Mouse (Mus musculus) spleen, adult 2 months (tissue): ENCODE measurements around the gene Stx8. TPM values are rescaled to one million over a fixed set of nuclear protein-coding genes. Genes with fewer than 3 reads are reported as not detected.

ENCODE experiments used
- DNase-seq, 2 experiments: peaks; one replicate each; pipeline versions ENCODE4 v3.0.0 to v3.0.0-alpha.2; 2012 to 2021; ENCODE audit warnings: low spot score in 2 of 2, low read depth in 1 of 2
- H3K27ac ChIP-seq: fragments of 200-500 bp; 2 replicates; pipeline ENCODE4 v1.5.1; 2012; ENCODE audit warnings: low read length, inconsistent platforms; ENCODE audit not compliant: insufficient read depth
- H3K27me3 ChIP-seq: fragments of 200-500 bp; 2 replicates; pipeline ENCODE4 v1.6.1; 2012; ENCODE audit warnings: mild to moderate bottlenecking, moderate library complexity, low read length, inconsistent platforms; ENCODE audit not compliant: control insufficient read depth, insufficient read depth
- H3K36me3 ChIP-seq: fragments of 200-500 bp; 2 replicates; pipeline ENCODE4 v1.6.1; 2012; ENCODE audit warnings: mild to moderate bottlenecking, low read length, inconsistent platforms; ENCODE audit not compliant: control insufficient read depth, insufficient read depth
- H3K4me1 ChIP-seq: fragments of 200-500 bp; 2 replicates; pipeline ENCODE4 v1.6.1; 2011; ENCODE audit warnings: inconsistent platforms; ENCODE audit not compliant: control insufficient read depth, insufficient read depth, insufficient read length
- H3K4me3 ChIP-seq: fragments of 200-500 bp; 2 replicates; pipeline ENCODE4 v1.5.1; 2011; ENCODE audit warnings: mild to moderate bottlenecking, inconsistent platforms; ENCODE audit not compliant: insufficient read depth, insufficient read length; ENCODE audit errors: extremely low read depth
- CTCF ChIP-seq: fragments of 200-500 bp; IDR thresholded peaks from 2 replicates; pipeline ENCODE4 v1.5.1; 2011; ENCODE audit warnings: mild to moderate bottlenecking, inconsistent platforms; ENCODE audit not compliant: insufficient read depth, insufficient read length, insufficient replicate concordance; ENCODE audit errors: extremely low read depth
- POLR2A ChIP-seq: fragments of 200-500 bp; IDR thresholded peaks from 2 replicates; pipeline ENCODE4 v1.6.1; 2011; ENCODE audit warnings: low read depth, low read length, inconsistent platforms
- WGBS: fragments of 180-500 bp; shearing (Covaris S2); methylation state at CpG from one replicate; pipeline ENCODE4 v1.1.7; 2018; 5-methylcytosine and 5-hydroxymethylcytosine counted together
- polyA plus RNA-seq: library from polyadenylated mRNA; depleted of rRNA; stranded (reverse); fragments of >200 nt; gene quantifications from 2 replicates; pipeline ENCODE4 v1.2.3, GENCODE M21; 2012

Stx8 gene
- polyA plus RNA-seq, 1 experiment: 3.2 TPM

DNA sequence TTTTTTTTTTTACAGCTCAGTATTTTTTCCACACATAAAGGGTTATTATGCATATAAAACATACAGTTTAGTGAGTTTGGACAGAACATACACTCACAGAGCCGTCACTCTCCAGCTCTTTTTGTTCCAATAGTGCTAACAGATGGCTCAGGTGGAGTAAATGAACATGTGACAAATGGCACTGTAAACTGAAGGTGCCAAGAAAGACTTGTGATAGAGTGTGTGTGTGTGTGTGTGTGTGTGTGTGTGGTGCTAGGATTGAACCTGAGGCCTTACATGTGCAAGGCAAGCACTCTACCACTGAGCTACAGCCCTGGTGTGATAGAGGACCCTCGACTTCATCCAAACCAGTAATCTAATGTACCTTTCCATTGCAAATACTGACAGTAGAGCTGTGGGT is 96.1 kb downstream of the Stx8 start:
- Histone ChIP-seq H3K4me3 (no peak overlapping the region), H3K27ac (no peak overlapping the region), H3K36me3 (no peaks in the 10 kb centered on the region; the same call in 1 of the 2 replicates), H3K4me1 (no peaks in the 10 kb centered on the region), H3K27me3 (no peaks in the 10 kb centered on the region)
- 87% methylated on average over 2 of the region's 2 CpGs for WGBS
- DNase-seq: no peak
- TF ChIP-seq CTCF: no peak
- no peak for TF ChIP-seq POLR2A

DNA sequence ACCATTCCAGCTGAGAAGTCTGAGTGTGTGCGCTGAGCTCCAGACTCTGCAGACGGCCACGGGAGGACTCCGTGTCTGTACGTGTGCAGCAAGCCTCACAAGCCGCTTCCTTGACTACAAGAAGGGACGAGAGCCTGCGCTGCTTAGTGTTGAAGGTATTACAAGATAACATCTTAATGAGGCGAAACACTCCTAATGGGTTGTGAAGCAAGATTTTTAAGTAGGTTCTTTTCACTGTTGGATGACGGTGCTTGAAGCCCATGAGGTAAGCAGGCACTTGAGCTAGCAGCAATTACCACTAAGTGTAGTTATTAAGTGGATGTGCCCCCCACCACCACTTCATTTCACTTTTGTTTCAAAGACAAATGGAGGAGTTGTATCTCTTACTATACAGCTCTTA is 101.8 kb downstream of the Stx8 start:
- no peak for DNase-seq
- Histone ChIP-seq H3K36me3 (0 out of 2 replicates have a peak, but pooled peaks cover 1% of the 10 kb centered on the region), H3K4me1 (no peaks in the 10 kb centered on the region), H3K27ac (no peak overlapping the region), H3K27me3 (no peaks in the 10 kb centered on the region), H3K4me3 (no peak overlapping the region)
- TF ChIP-seq POLR2A (no peak), CTCF (no peak)
- WGBS: 92% methylated on average over 10 of the region's 10 CpGs

DNA sequence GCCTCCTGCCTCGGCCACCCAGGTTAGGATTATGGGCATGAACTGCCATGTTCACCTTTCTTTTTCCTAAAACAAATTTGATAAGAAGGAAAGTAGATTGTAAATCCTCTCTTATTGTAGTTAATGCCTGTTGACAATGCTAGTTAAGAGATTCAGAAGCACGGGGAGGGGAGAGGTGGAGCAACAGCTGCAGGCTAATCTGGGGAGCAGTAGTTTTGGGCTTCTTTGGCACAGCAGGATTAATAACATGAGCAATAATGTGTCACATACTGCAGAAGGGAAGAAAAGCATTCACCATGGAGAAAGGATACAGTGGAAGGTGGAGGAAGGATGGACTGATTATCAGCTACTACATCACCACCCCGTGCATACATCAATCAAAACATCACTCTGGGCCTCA is 104.1 kb downstream of the Stx8 start:
- 0 out of 2 replicates have a peak, but pooled peaks cover 1% of the 10 kb centered on the region for H3K36me3 ChIP-seq
- no peaks in the 10 kb centered on the region for H3K27me3 ChIP-seq
- H3K4me1 ChIP-seq: no peaks in the 10 kb centered on the region
- no peak overlapping the region for H3K4me3 ChIP-seq
- WGBS: 78% methylated on average over 3 of the region's 3 CpGs
- TF ChIP-seq CTCF: no peak
- no peak for TF ChIP-seq POLR2A
- no peak for DNase-seq
- no peak overlapping the region for H3K27ac ChIP-seq

DNA sequence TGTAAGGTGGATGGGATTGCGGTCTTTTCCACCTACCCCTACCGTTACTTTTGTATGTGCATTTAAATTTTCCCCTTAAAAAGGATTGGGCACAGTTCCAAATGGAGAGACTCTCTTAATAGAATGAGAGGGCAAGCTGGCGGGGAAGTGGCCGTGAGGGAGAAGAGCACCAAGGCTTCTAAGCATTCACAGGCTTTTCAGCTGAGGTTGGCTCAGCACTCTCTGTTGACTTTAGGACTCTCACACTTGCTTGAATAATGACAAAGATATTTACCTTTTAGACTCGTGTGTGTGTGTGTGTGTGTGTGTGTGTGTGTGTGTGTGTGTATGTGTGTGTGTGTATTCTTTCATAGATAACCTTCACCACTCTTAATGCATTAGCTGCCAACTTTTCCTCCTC is 105.8 kb downstream of the Stx8 start:
- H3K4me1 ChIP-seq: no peaks in the 10 kb centered on the region
- TF ChIP-seq POLR2A (no peak), CTCF (no peak)
- 84% methylated on average over 5 of the region's 5 CpGs for WGBS
- DNase-seq: no peak
- H3K27me3 ChIP-seq: no peaks in the 10 kb centered on the region
- 0 out of 2 replicates have a peak, but pooled peaks cover 1% of the 10 kb centered on the region for H3K36me3 ChIP-seq
- no peak overlapping the region for H3K4me3 ChIP-seq
- no peak overlapping the region for H3K27ac ChIP-seq

DNA sequence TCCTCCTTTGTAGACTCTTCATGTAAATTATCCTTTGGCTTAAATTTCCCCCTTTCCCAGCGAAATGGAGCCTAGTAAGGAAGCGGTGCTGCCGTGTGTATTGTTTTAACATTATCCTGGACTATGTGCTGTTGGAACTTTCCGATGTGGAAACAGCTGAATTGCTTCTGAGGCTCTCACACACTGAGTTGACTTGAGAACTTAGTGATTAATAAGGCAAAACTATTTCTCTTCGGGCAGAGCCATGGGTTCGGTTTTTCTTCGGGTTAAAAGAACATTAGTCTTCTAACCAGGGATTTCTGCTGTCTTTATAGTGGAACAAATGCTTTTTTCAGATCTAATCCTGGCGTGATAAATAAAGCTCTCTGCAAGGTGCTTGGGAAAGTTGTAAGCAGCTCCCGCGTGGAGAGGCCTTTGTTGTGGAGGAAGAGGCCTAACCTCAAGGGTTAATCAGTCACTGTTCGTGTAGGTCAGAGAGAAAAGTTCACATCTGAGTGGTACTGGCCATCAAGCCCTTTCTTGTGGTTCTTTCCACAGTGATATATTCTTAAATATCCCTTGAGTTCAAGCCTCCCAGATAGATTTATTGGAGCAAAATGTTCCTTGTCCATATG is 106.7 kb downstream of the Stx8 start:
- Histone ChIP-seq H3K4me3 (no peak overlapping the region), H3K36me3 (0 out of 2 replicates have a peak, but pooled peaks cover under 1% of the 10 kb centered on the region), H3K27ac (no peak overlapping the region), H3K27me3 (no peaks in the 10 kb centered on the region), H3K4me1 (no peaks in the 10 kb centered on the region)
- DNase-seq: no peak
- WGBS: 82% methylated on average over 11 of the region's 11 CpGs
- TF ChIP-seq CTCF: no peak
- TF ChIP-seq POLR2A: no peak

DNA sequence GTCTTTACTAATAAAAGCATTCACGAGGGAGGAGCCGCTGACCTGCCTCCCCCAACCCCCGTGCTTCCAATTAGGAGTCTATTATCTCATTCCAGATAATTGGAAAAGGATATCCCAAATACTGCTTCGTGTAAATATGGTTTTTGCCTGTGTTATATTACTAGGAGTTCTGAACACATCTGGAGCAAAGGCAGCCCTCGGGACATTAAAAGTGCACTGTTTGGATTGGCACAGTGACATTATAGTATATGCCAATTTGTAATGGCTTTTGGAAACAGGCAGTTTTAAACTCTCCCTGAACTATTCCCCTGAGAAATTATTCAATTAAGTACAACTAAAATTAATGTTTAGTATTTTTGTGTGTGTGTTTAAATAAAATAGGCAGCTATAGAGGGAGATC is 108.7 kb downstream of the Stx8 start:
- WGBS: 86% methylated on average over 5 of the region's 5 CpGs

DNA sequence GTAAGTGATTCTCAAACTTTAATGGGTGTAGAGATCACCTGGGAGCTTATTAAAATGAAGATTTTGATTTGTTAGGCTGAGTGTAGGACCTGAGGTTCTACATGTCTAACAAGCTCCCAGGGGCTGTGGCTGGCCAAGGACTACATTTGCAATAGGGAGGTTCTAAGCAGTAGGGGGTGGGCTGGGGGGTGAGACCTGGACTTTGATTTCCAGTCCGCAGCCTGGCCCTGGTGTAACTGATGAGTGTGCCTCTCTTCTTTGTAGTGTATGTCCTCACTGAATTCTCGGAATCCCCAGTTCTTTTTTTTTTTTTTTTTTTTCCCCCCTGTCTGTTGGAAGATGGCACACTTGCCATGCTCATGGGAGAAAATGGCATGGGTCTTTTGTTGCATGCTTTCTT is 109.3 kb downstream of the Stx8 start:
- H3K36me3 ChIP-seq: no peaks in the 10 kb centered on the region
- TF ChIP-seq POLR2A (no peak), CTCF (no peak)
- H3K27me3 ChIP-seq: no peaks in the 10 kb centered on the region
- H3K4me1 ChIP-seq: no peaks in the 10 kb centered on the region
- H3K27ac ChIP-seq: no peak overlapping the region
- no peak overlapping the region for H3K4me3 ChIP-seq
- no peak for DNase-seq
- 90% methylated on average over 2 of the region's 2 CpGs for WGBS

More for the DNA sequence above, 108.7 kb downstream of the Stx8 start:
- Histone ChIP-seq H3K36me3 (no peaks in the 10 kb centered on the region), H3K4me3 (no peak overlapping the region), H3K27ac (no peak overlapping the region), H3K27me3 (no peaks in the 10 kb centered on the region), H3K4me1 (no peaks in the 10 kb centered on the region)
- DNase-seq: no peak
- TF ChIP-seq CTCF (no peak), POLR2A (no peak)
